Mouse (Mus musculus): ENCODE measurements around the gene Dtl.

Dtl gene

DNA sequence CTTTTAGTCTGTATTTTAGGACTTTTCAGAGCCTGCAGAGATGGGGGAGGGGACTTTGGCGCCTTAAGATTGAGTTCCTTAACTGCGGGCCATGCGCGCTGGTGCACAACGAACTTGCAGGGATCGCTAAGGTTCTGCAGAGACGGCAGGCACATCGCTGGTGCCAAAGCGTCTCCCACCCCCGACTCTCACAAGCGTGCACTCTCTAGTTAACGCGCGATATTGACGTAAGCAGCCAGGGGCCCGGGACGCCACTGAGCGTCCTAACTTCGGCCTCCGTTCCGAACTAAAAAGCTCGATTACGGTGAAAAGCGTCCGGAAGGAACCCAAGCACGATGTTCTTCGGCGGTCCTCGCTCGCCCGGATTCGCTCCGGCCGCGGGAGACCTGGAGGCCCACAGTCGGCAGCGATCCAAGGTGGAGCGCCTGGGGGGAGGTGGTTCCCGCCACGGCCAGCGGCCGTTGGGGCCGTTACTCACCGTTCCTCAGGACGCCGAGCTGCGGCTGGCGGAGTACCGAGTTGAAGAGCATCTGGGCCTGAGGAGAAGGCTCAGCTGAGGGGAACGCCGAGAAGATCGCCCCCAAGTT, 380 bp downstream of the Dtl start:
- peak; percentile 38 to 64 for DNase-seq

GRCm38 (mm10) chr1:191573906-191574639, 1.3 kb downstream of the Dtl start:
- no peak for DNase-seq

DNA sequence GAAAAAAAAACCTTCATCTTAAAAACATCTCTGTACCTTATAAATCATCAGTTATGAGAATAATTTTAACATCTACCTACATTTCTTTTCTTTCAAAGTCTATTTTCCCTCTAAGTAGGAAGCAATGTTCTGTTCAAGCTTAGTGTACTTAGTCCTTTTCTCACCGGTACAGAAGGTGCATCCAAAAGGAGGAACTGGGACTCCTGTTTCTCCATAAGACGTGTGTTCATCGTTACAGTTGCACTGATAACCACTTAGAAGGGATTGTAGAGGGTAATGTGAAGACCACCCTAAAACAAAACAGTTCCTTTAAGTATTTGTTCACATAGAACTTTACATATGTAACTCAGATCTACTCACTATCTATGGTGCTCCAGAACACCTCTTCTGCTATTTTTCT, 4.9 kb downstream of the Dtl start:
- no peak for DNase-seq

DNA sequence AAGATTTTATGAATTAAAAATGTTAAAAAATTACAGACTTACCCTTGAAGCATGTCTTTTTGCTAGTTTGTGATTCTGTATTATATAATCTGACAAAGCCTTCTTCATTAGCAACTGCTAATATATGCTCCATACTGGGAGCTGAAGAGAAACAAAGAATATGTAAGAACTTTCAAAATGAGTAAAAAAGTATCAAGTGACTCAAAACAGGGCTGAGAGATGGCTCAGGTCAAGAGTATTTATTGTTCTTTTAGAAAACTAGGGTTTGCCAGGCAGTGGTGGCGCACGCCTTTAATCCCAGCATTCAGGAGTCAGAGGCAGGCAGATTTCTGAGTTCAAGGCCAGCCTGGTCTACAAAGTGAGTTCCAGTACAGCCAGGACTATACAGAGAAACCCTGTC, 5.7 kb downstream of the Dtl start:
- DNase-seq, result no peak

GRCm38 (mm10) chr1:191567859-191568258, 7.5 kb downstream of the Dtl start:
- peak; percentile 39 to 67 for DNase-seq

GRCm38 (mm10) chr1:191562823-191563365, 12.4 kb downstream of the Dtl start:
- peak; percentile 50 to 56 for DNase-seq

DNA sequence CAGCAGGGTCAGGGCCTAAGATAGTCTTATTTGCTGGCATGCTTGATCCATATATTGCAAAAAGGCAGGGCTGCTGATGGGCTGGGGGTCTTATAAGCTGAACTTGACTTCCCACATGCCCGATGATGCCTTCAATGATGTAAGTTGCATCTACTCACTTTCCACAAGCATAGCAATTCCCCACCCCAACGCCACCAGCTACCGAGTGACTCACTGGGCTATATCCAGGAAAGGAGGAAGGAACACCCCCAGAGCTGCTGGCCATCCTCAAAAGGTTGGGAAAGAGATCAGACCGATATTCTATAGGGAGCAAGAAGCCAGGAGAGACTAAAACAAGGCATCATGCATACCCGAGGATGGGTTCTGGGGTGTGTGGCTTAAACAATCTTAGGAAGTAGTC, 15.6 kb downstream of the Dtl start:
- peak; percentile 14 to 31 for DNase-seq

GRCm38 (mm10) chr1:191557109-191557508, 18.2 kb downstream of the Dtl start:
- DNase-seq, result peak; percentile 26 to 40

DNA sequence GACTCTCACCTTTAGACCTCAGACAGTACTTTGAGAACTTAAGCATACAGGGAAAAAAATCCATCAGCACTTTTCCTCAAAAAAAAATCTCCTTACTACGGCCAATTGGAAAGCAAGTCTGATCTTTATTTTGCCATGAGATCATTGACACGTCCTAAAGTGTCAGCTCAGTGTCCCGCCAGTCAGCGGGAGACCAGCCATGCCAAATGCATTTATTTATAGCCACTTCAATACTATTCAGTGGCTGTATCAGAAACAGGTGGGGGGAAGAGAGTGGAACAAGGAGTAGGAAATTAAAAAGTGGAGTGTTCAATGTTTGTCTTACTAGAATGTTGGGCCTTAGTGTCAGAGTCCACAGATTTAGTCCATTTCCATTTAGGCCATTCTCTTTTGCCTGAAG, 24.6 kb downstream of the Dtl start:
- DNase-seq, result no peak

GRCm38 (mm10) chr1:191543747-191544146, 31.6 kb downstream of the Dtl start:
- DNase-seq, result no peak

- no peak for DNase-seq
Observed at GRCm38 (mm10) chr1:191541619-191542018, 33.7 kb downstream of the Dtl start.

DNA sequence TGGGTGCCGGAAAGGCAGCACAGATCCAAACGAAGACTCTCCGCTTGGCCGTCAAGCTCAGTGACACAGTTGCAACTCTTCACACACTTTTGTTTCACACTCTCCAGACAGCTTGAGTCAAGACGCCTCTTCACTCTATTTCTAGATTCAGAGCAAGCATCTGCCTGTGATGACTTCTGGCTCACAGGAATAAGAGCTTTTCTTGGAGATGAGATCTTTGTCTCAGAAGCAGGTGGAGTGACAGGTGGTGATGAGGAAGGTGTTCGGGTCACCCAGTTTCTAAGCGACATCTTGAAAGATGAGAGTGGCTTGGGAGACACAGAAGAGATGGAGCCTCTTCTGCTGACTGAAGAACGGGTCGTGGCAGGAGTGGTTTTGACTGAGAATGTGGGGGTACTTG, 34.3 kb downstream of the Dtl start:
- no peak for DNase-seq

DNA sequence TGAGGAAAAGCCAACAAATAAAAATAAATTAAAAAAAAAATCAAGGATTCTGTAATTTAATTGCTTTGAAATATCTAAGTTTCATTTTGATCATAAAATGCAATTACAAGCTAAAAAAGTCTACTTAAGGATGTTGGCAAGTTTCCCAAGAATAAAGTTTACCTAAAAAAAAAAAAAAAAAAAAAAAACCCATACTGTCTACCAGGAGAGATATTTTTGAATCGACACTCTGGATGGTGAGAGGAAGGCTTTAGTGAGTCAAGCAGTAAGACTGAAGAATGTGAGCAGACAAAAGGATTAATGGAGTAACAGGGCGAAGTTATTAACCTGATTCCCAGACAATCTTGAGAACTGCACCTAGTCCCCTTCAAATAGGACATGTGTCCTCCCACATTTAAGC, 35.0 kb downstream of the Dtl start:
- DNase-seq, result no peak

GRCm38 (mm10) chr1:191534896-191535295, 40.4 kb downstream of the Dtl start:
- DNase-seq, result no peak

- no peak for DNase-seq
Observed at GRCm38 (mm10) chr1:191531023-191531422, 44.3 kb downstream of the Dtl start.

DNA sequence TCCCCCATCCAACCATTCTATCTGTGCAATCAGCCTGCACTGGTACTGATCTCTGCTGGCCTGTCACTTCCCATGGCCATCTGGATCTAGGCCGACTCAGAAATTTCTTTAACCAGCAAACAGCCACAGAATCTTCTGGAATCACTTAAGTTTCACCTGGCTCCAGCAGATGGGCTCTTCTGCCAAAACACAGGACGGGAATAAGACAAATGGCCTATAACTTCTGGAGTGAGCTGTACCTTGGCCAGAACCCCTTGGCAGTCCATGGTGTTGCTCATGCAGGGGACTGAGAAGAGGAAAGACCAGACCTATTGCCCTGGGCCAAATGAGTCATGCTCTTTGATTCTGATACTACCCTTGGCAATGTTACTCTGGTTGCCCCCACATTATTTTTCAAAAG, 45.9 kb downstream of the Dtl start:
- DNase-seq, result peak; percentile 12 to 24

- DNase-seq, result peak in 1 of 2 experiments; percentile 39
Observed at GRCm38 (mm10) chr1:191527921-191528612, 47.3 kb downstream of the Dtl start.

DNA sequence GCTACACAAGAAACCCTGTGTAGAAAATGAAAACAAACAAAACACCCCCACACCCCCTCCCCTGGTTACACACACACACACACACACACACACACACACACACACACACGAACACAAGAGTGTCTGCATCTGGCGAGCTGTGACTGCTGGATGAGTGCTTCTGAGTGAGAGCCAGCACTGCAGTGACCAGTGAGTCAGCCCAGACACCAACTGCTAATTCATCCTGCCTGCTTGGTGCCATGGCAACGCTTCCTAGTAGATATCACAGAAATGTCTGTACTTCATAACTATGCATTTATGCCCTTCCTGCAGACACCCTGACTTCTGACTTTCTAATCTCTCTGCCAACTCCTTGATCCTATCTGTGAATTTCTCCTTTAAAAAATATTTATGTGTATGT, 48.3 kb downstream of the Dtl start:
- no peak for DNase-seq

- peak; percentile 10 to 45 for DNase-seq
Observed at GRCm38 (mm10) chr1:191521395-191521794, 53.9 kb downstream of the Dtl start.

- DNase-seq, result no peak
Observed at GRCm38 (mm10) chr1:191520669-191521068, 54.7 kb downstream of the Dtl start.

DNA sequence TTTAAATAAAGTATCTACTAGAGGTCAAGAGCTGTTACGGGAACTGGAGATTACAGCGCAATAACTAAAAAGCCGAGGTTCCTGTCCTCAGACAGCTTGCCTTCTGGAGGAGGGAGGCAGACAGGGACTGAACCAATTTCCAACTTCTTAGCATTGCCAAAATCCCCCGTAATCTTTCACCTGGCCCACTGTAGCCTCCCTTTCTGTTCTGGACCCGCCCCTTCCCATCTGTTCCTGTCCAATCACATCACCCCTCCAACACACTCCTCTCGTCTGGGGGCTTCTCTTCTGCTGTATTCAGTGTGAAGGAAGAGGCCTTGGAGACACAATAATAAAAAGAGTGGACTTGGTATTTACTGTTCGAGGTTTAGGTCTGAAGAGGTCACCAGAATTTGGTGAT, 55.1 kb downstream of the Dtl start:
- DNase-seq, result no peak

DNA sequence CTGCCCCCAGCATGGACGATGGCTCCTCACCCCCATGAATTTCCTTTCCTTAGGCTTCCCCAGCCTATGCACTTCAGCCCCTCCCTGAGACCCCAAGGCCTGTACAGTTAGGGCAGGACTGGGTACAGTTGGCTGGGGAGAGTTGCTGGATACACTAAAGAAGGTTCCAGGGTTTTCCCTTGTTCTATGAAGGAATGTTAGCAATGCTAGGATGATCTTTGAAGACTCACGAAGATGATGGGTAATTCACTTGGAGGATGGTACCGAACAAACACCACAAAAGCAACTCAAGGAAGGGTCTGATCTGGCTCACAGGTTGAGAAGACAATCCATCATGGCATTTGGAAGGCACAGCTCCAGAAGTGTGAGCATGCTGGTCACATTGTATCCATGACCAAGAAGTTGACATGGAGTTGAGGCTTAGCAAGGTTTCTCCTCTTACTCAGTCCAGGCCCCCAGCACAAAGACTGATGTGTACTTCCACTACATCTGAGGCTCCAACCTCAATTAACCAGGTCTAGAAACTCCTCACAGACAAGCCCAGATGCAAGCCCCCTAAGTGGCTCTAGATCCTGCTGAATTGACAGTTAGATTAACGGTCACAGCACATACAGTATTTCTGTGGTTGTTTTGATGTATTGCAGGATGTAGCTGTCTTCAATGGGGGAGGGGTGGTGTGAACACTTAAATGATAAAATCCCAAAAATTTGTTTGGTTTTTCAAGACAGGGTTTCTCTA, 55.8 kb downstream of the Dtl start:
- DNase-seq, result no peak

- no peak for DNase-seq
Observed at GRCm38 (mm10) chr1:191518911-191519310, 56.4 kb downstream of the Dtl start.
